Mouse (Mus musculus) brain, embryonic 14.5 days (tissue): ENCODE measurements around the gene Epn3.

Experiments
- CTCF ChIP-seq: fragments of 200-500 bp; IDR thresholded peaks from 2 replicates; pipeline ENCODE4 v1.5.1; 2012; ENCODE audit warnings: inconsistent platforms, mild to moderate bottlenecking, moderate library complexity, borderline replicate concordance; ENCODE audit not compliant: insufficient read depth, insufficient read length; ENCODE audit errors: extremely low read depth
- POLR2A ChIP-seq: fragments of 200-500 bp; IDR thresholded peaks from 2 replicates; pipeline ENCODE4 v1.6.1; 2012; ENCODE audit warnings: mild to moderate bottlenecking, inconsistent platforms, borderline replicate concordance; ENCODE audit not compliant: poor library complexity, insufficient read depth, insufficient read length, severe bottlenecking; ENCODE audit errors: extremely low read depth

- TF ChIP-seq CTCF (no peak), POLR2A (no peak)
These were observed 16.3 kb downstream of the Epn3 start for GRCm38 (mm10) chr11:94483436-94483835.
